ENCODE assay signal across 23 mouse cellular contexts in genomic region chr3:101975337-101975736, GRCm38 (mm10). TPM values are rescaled to one million over a fixed set of nuclear protein-coding genes. Genes with fewer than 3 reads are reported as not detected.
"Had no signal": no experiment of that assay in that cellular context is flagged by ENCODE, and none has a peak within 500 bp of the region (broad histone marks: within the 10 kb centered on the region; RNA-seq: fewer than 3 reads in every experiment).

No protein-coding gene starts in this region.

- H3K36me3 ChIP-seq: midbrain, embryonic 10.5 days; midbrain, embryonic 12.5 days had no signal

- ATAC-seq: liver, postnatal 0 days; midbrain, embryonic 16.5 days had no signal

- H3K9me3 ChIP-seq: midbrain, embryonic 10.5 days; midbrain, embryonic 12.5 days had no signal

- H3K27ac ChIP-seq: midbrain, embryonic 10.5 days; midbrain, embryonic 12.5 days had no signal

- H3K27me3 ChIP-seq: midbrain, embryonic 12.5 days had no signal

- H3K9ac ChIP-seq: liver, postnatal 0 days; lung, embryonic 14.5 days; midbrain, embryonic 12.5 days had no signal

- DNase-seq: liver, postnatal 0 days; lung, embryonic 14.5 days; lung, postnatal 10 days; lung, postnatal 4 days; midbrain, embryonic 14.5 days; retina, postnatal 1 day; right cerebral cortex, adult 18-20 months; right cerebral cortex, postnatal 25 days; right cerebral cortex, postnatal 4 days; spleen, adult 18-20 months; thymus, adult 18-20 months; thymus, postnatal 14 days; thymus, postnatal 36 days had no signal

- H3K4me2 ChIP-seq: lung, embryonic 14.5 days; midbrain, embryonic 12.5 days had no signal

- H3K4me3 ChIP-seq: midbrain, embryonic 10.5 days; midbrain, embryonic 12.5 days; myocyte had no signal

- H3K4me1 ChIP-seq: midbrain, embryonic 12.5 days had no signal

RNA-seq across cellular contexts. Expression of gene Nhlh2, which starts 34.5 kb away (rescaled TPM):
- total RNA-seq: megakaryocyte, adult 5-6 weeks; megakaryocyte-erythroid progenitor cell, adult 5-6 weeks had no signal
- polyA plus RNA-seq: liver, postnatal 0 days; lung, embryonic 14.5 days; lung, embryonic 16.5 days; stomach, embryonic 14.5 days; stomach, embryonic 16.5 days; thymus, postnatal 0 days had no signal
